Mouse (Mus musculus) testis, adult 10 weeks (tissue): ENCODE results near the gene Prl3b1. TPM values are rescaled to one million over a fixed set of nuclear protein-coding genes. Genes with fewer than 3 reads are reported as not detected.

Experiments used
- polyA plus RNA-seq: library from polyadenylated mRNA; stranded (reverse); fragments of 350-450 nt; fragmentation: Illumina TruSeq; extraction: RNeasy Lipid Tissue Mini Kit (QIAGEN cat#74804); gene quantifications from one replicate; pipeline ENCODE4 v1.2.3, GENCODE M21; 2014; ENCODE audit warnings: low read depth, low replicate concordance

The Prl3b1 gene
- not detected for polyA plus RNA-seq

GRCm38 (mm10) chr13:27241547-27241946 lies at the start of gene Prl3b1:
Gene Prl3b1 (plus strand): TSS chr13:27241847.

DNA sequence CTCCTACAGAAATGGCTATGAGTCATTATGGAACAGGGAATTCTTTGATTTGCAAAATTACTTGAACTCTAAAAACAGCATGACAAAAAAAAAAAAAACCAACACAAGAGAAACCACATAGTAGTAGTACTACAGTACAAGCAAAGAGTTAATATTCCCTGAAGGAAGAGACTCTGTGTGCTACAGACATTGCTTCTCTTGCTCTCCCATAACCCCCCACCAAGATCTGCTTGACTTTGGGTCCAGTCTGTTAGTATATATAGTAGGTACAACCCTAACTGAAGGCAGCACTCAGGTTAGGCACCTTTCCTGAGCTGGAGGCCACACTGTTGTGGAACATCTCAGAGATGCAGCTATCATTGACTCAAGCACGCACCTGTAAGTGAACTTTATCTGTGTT lies 45.3 kb upstream of the Prl3b1 start, which contains the start of gene Prl3c1:
Gene Prl3c1, plus strand, starts transcription at position 301 of the 400 bp plus-strand sequence.

GRCm38 (mm10) chr13:27259136-27259535 lies 17.5 kb downstream of the Prl3b1 start, which contains the start of gene Prl3a1:
Gene Prl3a1 (plus strand): TSS chr13:27259436.

Other genes with a start within 250 kb of the Prl3b1 start
- gene Prl, start 184.3 kb upstream of the Prl3b1 start, polyA plus RNA-seq, result not detected
- not detected for gene Prl3d1, start 147.7 kb upstream of the Prl3b1 start, polyA plus RNA-seq
- not detected for gene Prl3d2, start 120.1 kb upstream of the Prl3b1 start, polyA plus RNA-seq
- not detected for gene Prl3d3, start 85.1 kb upstream of the Prl3b1 start, polyA plus RNA-seq
- gene Prl3c1, start 45.2 kb upstream of the Prl3b1 start, polyA plus RNA-seq, result 9.6 TPM
- gene Prl3a1, start 17.6 kb downstream of the Prl3b1 start, polyA plus RNA-seq, result not detected
- not detected for gene Prl6a1, start 70.8 kb downstream of the Prl3b1 start, polyA plus RNA-seq
- not detected for gene Prl8a2, start 103.8 kb downstream of the Prl3b1 start, polyA plus RNA-seq
- gene Prl2b1, start 149.0 kb downstream of the Prl3b1 start, polyA plus RNA-seq, result not detected
- gene Prl8a6, start 196.8 kb downstream of the Prl3b1 start, polyA plus RNA-seq, result not detected